Comparison of ENCODE assay signal across 8 mouse cellular contexts in genomic region chr3:152151725-152152482, GRCm38 (mm10). TPM values are rescaled to one million over a fixed set of nuclear protein-coding genes. Genes with fewer than 3 reads are reported as not detected.
A peak's percentile ranks its signal among the peaks of the same experiment; 100 is the strongest.
DNase-seq lines count a peak whose midpoint lies in the region; ATAC-seq and TF ChIP-seq lines count a peak whose summit lies in the region.

No protein-coding gene starts in this region.

- WGBS in thymus, adult 2 months = 80% methylated on average over 29 of the region's 29 CpGs
- whole genome bisulfite sequencing in limb, embryonic 11.5 days = 59% methylated on average over 21 of the region's 29 CpGs
- 58% methylated on average over 29 of the region's 29 CpGs for WGBS in neural tube, embryonic 13.5 days

- peak; percentile 25; the same call in 1 of the 2 replicates for ATAC-seq in granulocyte monocyte progenitor cell, adult 5-6 weeks (replicated peaks; ENCODE audit: poor library complexity, severe bottlenecking)
- no peak for ATAC-seq in limb, embryonic 11.5 days (ENCODE audit: insufficient number of reproducible peaks, low FRiP score, low TSS enrichment, low read depth)
- ATAC-seq in neural tube, embryonic 13.5 days (ENCODE audit: low read depth) = no peak; the same call in 1 of the 2 replicates

- H3K4me3 ChIP-seq in thymus, adult 2 months (ENCODE audit: control insufficient read depth, insufficient read depth, low read length) = 0 out of 2 replicates have a peak overlapping the region, but pooled peaks have one; percentile 0
- no peak overlapping the region for H3K4me3 ChIP-seq in limb, embryonic 11.5 days (ENCODE audit: low read depth, low read length)
- peak overlapping the region; percentile 12; the same call in 1 of the 2 replicates for H3K4me3 ChIP-seq in neural tube, embryonic 13.5 days

- no peak for TF ChIP-seq CTCF in thymus, adult 2 months (IDR thresholded peaks at IDR 0.05; ENCODE audit: borderline replicate concordance, control insufficient read depth, extremely low read depth, insufficient read depth, low read length, poor library complexity)

- H3K4me2 ChIP-seq in limb, embryonic 11.5 days (ENCODE audit: low read depth, severe bottlenecking) = peak overlapping the region; percentile 29; the same call in 1 of the 2 replicates
- peak overlapping the region; percentile 44 for H3K4me2 ChIP-seq in neural tube, embryonic 13.5 days

- no peak for TF ChIP-seq POLR2A in thymus, adult 2 months (IDR thresholded peaks at IDR 0.05; ENCODE audit: control insufficient read depth, extremely low read depth, insufficient read depth, low read length, poor library complexity)

- no peak for DNase-seq in thymus, adult 2 months
- no peak for DNase-seq in thymus, adult 18-20 months
- DNase-seq in limb, embryonic 11.5 days (ENCODE audit: low spot score) = no peak
- no peak for DNase-seq in thymus, postnatal 25 days
- DNase-seq in ovary, adult 18-20 months (ENCODE audit: low spot score) = no peak
- DNase-seq in retina, embryonic 14.5 days (ENCODE audit: low spot score) = no peak

- H3K9ac ChIP-seq in limb, embryonic 11.5 days (ENCODE audit: low read length) = no peak overlapping the region
- H3K9ac ChIP-seq in neural tube, embryonic 13.5 days = no peak overlapping the region

- no peaks in the 10 kb centered on the region for H3K9me3 ChIP-seq in limb, embryonic 11.5 days (ENCODE audit: control insufficient read depth, low read length)
- no peaks in the 10 kb centered on the region for H3K9me3 ChIP-seq in neural tube, embryonic 13.5 days

- H3K36me3 ChIP-seq in thymus, adult 2 months (ENCODE audit: control insufficient read depth, insufficient read depth, low read length) = no peaks in the 10 kb centered on the region
- H3K36me3 ChIP-seq in limb, embryonic 11.5 days (ENCODE audit: control insufficient read depth, insufficient read depth, low read length) = no peaks in the 10 kb centered on the region
- H3K36me3 ChIP-seq in neural tube, embryonic 13.5 days = no peaks in the 10 kb centered on the region

- H3K4me1 ChIP-seq in thymus, adult 2 months (replicated peaks; ENCODE audit: control insufficient read depth, insufficient read depth, low read length) = no peaks in the 10 kb centered on the region
- H3K4me1 ChIP-seq in limb, embryonic 11.5 days (ENCODE audit: control insufficient read depth, insufficient read depth, low read length) = no peaks in the 10 kb centered on the region
- H3K4me1 ChIP-seq in neural tube, embryonic 13.5 days (replicated peaks) = peaks cover 4% of the 10 kb centered on the region; the same call in 1 of the 2 replicates

- H3K27ac ChIP-seq in thymus, adult 2 months (ENCODE audit: control insufficient read depth, insufficient read depth, low read length) = no peak overlapping the region
- H3K27ac ChIP-seq in limb, embryonic 11.5 days (replicated peaks; ENCODE audit: low read depth, low read length) = no peak overlapping the region
- H3K27ac ChIP-seq in neural tube, embryonic 13.5 days (replicated peaks) = no peak overlapping the region

- no peaks in the 10 kb centered on the region for H3K27me3 ChIP-seq in thymus, adult 2 months (ENCODE audit: control insufficient read depth, insufficient read depth, low read length)
- H3K27me3 ChIP-seq in limb, embryonic 11.5 days (ENCODE audit: control insufficient read depth, insufficient read depth, low read length) = no peaks in the 10 kb centered on the region
- H3K27me3 ChIP-seq in neural tube, embryonic 13.5 days = no peaks in the 10 kb centered on the region

RNA-seq across cellular contexts. Expression of gene Gipc2, which starts 14.1 kb away (rescaled TPM):
- polyA plus RNA-seq in thymus, adult 2 months (2012; rRNA removed) = 3.2 and 4.0 TPM in 2 replicates
- total RNA-seq in granulocyte monocyte progenitor cell, adult 5-6 weeks (2014; fragmentation: Nextera tagmentation) = not detected in 2 replicates
- total RNA-seq in granulocyte monocyte progenitor cell, adult 5-6 weeks (2017) = not detected in 2 replicates
- 3.0 and 3.3 TPM in 2 replicates for polyA plus RNA-seq in limb, embryonic 11.5 days (2014; fragmentation: Nextera tagmentation; extraction: Ambion mirVana)
- polyA plus RNA-seq in neural tube, embryonic 13.5 days (2015; fragmentation: Nextera tagmentation; extraction: Ambion mirVana) = 4.4 and 5.7 TPM in 2 replicates

RNA-seq across cellular contexts. Expression of gene Dnajb4, which starts 58.2 kb away (rescaled TPM):
- 8.6 and 9.2 TPM in 2 replicates for polyA plus RNA-seq in thymus, adult 2 months (2012; rRNA removed)
- total RNA-seq in granulocyte monocyte progenitor cell, adult 5-6 weeks (2014; fragmentation: Nextera tagmentation) = 17.9 and 19.5 TPM in 2 replicates
- total RNA-seq in granulocyte monocyte progenitor cell, adult 5-6 weeks (2017) = 46.1 and 46.7 TPM in 2 replicates
- polyA plus RNA-seq in limb, embryonic 11.5 days (2014; fragmentation: Nextera tagmentation; extraction: Ambion mirVana) = 32.4 and 33.2 TPM in 2 replicates
- polyA plus RNA-seq in neural tube, embryonic 13.5 days (2015; fragmentation: Nextera tagmentation; extraction: Ambion mirVana) = 38.5 and 43.4 TPM in 2 replicates

RNA-seq across cellular contexts. Expression of gene Fubp1, which starts 58.3 kb away (rescaled TPM):
- polyA plus RNA-seq in thymus, adult 2 months (2012; rRNA removed) = 247 and 254 TPM in 2 replicates
- total RNA-seq in granulocyte monocyte progenitor cell, adult 5-6 weeks (2014; fragmentation: Nextera tagmentation) = 173 and 191 TPM in 2 replicates
- total RNA-seq in granulocyte monocyte progenitor cell, adult 5-6 weeks (2017) = 225 and 260 TPM in 2 replicates
- polyA plus RNA-seq in limb, embryonic 11.5 days (2014; fragmentation: Nextera tagmentation; extraction: Ambion mirVana) = 452 and 482 TPM in 2 replicates
- 267 and 280 TPM in 2 replicates for polyA plus RNA-seq in neural tube, embryonic 13.5 days (2015; fragmentation: Nextera tagmentation; extraction: Ambion mirVana)
